Mouse (Mus musculus) intestine, embryonic 14.5 days (tissue): Measurements from ENCODE around the gene 4930432K21Rik. TPM values are rescaled to one million over a fixed set of nuclear protein-coding genes. Genes with fewer than 3 reads are reported as not detected.

ENCODE experiments used
- ATAC-seq: fragments of 200-750 bp; cut with Nextera tagmentation; replicated peaks from 2 replicates; pipeline ENCODE4 v1.8.0; 2017; ENCODE audit warnings: low read depth, moderate number of reproducible peaks, moderate TSS enrichment, moderate library complexity; ENCODE audit not compliant: low FRiP score, low TSS enrichment
- DNase-seq: peaks from one replicate; pipeline ENCODE4 v3.0.0-alpha.2; 2018; ENCODE audit warnings: low spot score
- H3K27ac ChIP-seq: fragments of 300-500 bp; sonication (generic); 2 replicates; pipeline ENCODE4 v1.5.1; 2014; ENCODE audit warnings: low read depth, mild to moderate bottlenecking, control low read depth
- H3K27me3 ChIP-seq: fragments of 300-500 bp; sonication (generic); replicated peaks from 2 replicates; pipeline ENCODE4 v1.6.1; 2014; ENCODE audit warnings: low read length, control low read depth; ENCODE audit not compliant: control insufficient read depth, insufficient read depth
- H3K36me3 ChIP-seq: fragments of 300-500 bp; sonication (generic); 2 replicates; pipeline ENCODE4 v1.6.1; 2014; ENCODE audit warnings: low read length, control low read depth; ENCODE audit not compliant: control insufficient read depth, insufficient read depth
- H3K4me1 ChIP-seq: fragments of 300-500 bp; sonication (generic); replicated peaks from 2 replicates; pipeline ENCODE4 v1.6.1; 2014; ENCODE audit warnings: low read length, control low read depth, mixed read lengths; ENCODE audit not compliant: control insufficient read depth, insufficient read depth
- H3K4me2 ChIP-seq: fragments of 300-500 bp; sonication (generic); 2 replicates; pipeline ENCODE4 v1.6.1; 2014; ENCODE audit warnings: low read length
- H3K4me3 ChIP-seq: fragments of 300-500 bp; sonication (generic); 2 replicates; pipeline ENCODE4 v1.5.1; 2014; ENCODE audit warnings: low read depth, low read length, control low read depth, mixed read lengths
- H3K9ac ChIP-seq: fragments of 300-500 bp; sonication (generic); 2 replicates; pipeline ENCODE4 v1.6.1; 2014; ENCODE audit warnings: mild to moderate bottlenecking, low read length
- H3K9me3 ChIP-seq: fragments of 300-500 bp; sonication (generic); 2 replicates; pipeline ENCODE4 v1.6.1; 2016; ENCODE audit warnings: low read length, control low read depth; ENCODE audit not compliant: control insufficient read depth
- WGBS: fragments of 180-500 bp; shearing (Covaris S2); extraction: QIAGEN DNeasy Blood & Tissue Kit; methylation state at CpG from one replicate; pipeline ENCODE4 v1.1.7; 2014; 5-methylcytosine and 5-hydroxymethylcytosine counted together
- polyA plus RNA-seq: library from polyadenylated mRNA; unstranded; fragments of >200 nt; fragmentation: Nextera tagmentation; extraction: Ambion mirVana; gene quantifications from 2 replicates; pipeline ENCODE4 v1.2.1, GENCODE M21; 2014

Gene 4930432K21Rik
- polyA plus RNA-seq, 1 experiment from 2014 or later: 0.92 TPM

- WGBS: 91% methylated on average over 7 of the region's 7 CpGs
- no peak overlapping the region for H3K9ac ChIP-seq
- ATAC-seq (no peak), DNase-seq (no peak)
- no peaks in the 10 kb centered on the region for H3K27me3 ChIP-seq
- no peak overlapping the region for H3K27ac ChIP-seq
- peaks cover 21% of the 10 kb centered on the region for H3K4me1 ChIP-seq
- no peaks in the 10 kb centered on the region for H3K36me3 ChIP-seq
- no peak overlapping the region for H3K4me2 ChIP-seq
- no peak overlapping the region for H3K4me3 ChIP-seq
- no peaks in the 10 kb centered on the region for H3K9me3 ChIP-seq
These were observed 42.5 kb downstream of the 4930432K21Rik start for GRCm38 (mm10) chr8:84190191-84190867.

GRCm38 (mm10) chr8:84192023-84192422 is 44.2 kb downstream of the 4930432K21Rik start:
- WGBS: 30% methylated on average over 13 of the region's 13 CpGs
- H3K27me3 ChIP-seq: no peaks in the 10 kb centered on the region
- DNase-seq: peak; percentile 83

GRCm38 (mm10) chr8:84192555-84192954 is 44.7 kb downstream of the 4930432K21Rik start:
- H3K9me3 ChIP-seq: no peaks in the 10 kb centered on the region
- peaks cover 19% of the 10 kb centered on the region for H3K4me1 ChIP-seq
- no peaks in the 10 kb centered on the region for H3K27me3 ChIP-seq
- peak overlapping the region; percentile 11; the same call in 1 of the 2 replicates for H3K4me3 ChIP-seq
- H3K4me2 ChIP-seq: peak overlapping the region; percentile 52
- H3K36me3 ChIP-seq: no peaks in the 10 kb centered on the region
- 3% methylated on average over 33 of the region's 33 CpGs for WGBS
- ATAC-seq (peak; percentile 63), DNase-seq (peak; percentile 94)
- H3K27ac ChIP-seq: peak overlapping the region; percentile 92
- peak overlapping the region; percentile 46 for H3K9ac ChIP-seq

More at GRCm38 (mm10) chr8:84192023-84192422, 44.2 kb downstream of the 4930432K21Rik start:
- Histone ChIP-seq H3K9me3 (no peaks in the 10 kb centered on the region), H3K4me1 (peaks cover 21% of the 10 kb centered on the region), H3K9ac (peak overlapping the region; percentile 46), H3K36me3 (no peaks in the 10 kb centered on the region), H3K4me3 (peak overlapping the region; percentile 11; the same call in 1 of the 2 replicates), H3K4me2 (peak overlapping the region; percentile 52), H3K27ac (peak overlapping the region; percentile 92)
- ATAC-seq: peak; percentile 77

GRCm38 (mm10) chr8:84193161-84193560 is 45.3 kb downstream of the 4930432K21Rik start:
- H3K27me3 ChIP-seq: no peaks in the 10 kb centered on the region
- no peak overlapping the region; the same call in 1 of the 2 replicates for H3K9ac ChIP-seq
- H3K4me1 ChIP-seq: peaks cover 25% of the 10 kb centered on the region
- 71% methylated on average over 4 of the region's 4 CpGs for WGBS
- no peak overlapping the region for H3K4me3 ChIP-seq
- DNase-seq (no peak), ATAC-seq (no peak)
- no peaks in the 10 kb centered on the region for H3K36me3 ChIP-seq
- H3K9me3 ChIP-seq: no peaks in the 10 kb centered on the region
- H3K4me2 ChIP-seq: peak overlapping the region; percentile 52; the same call in 1 of the 2 replicates
- H3K27ac ChIP-seq: no peak overlapping the region; the same call in 1 of the 2 replicates

GRCm38 (mm10) chr8:84193566-84193965 is 45.7 kb downstream of the 4930432K21Rik start:
- 79% methylated on average over 5 of the region's 5 CpGs for WGBS
- DNase-seq: no peak
- H3K4me3 ChIP-seq: no peak overlapping the region
- no peaks in the 10 kb centered on the region for H3K36me3 ChIP-seq
- no peak overlapping the region for H3K9ac ChIP-seq
- H3K4me1 ChIP-seq: peaks cover 29% of the 10 kb centered on the region
- no peak overlapping the region for H3K27ac ChIP-seq
- no peaks in the 10 kb centered on the region for H3K9me3 ChIP-seq
- no peak overlapping the region for H3K4me2 ChIP-seq
- ATAC-seq: no peak
- no peaks in the 10 kb centered on the region for H3K27me3 ChIP-seq

- Histone ChIP-seq H3K27me3 (no peaks in the 10 kb centered on the region), H3K4me2 (no peak overlapping the region), H3K4me1 (peaks cover 36% of the 10 kb centered on the region), H3K9me3 (no peaks in the 10 kb centered on the region), H3K9ac (no peak overlapping the region), H3K4me3 (no peak overlapping the region), H3K36me3 (no peaks in the 10 kb centered on the region), H3K27ac (no peak overlapping the region)
- 81% methylated on average over 3 of the region's 3 CpGs for WGBS
- no peak for DNase-seq
- no peak for ATAC-seq
These were observed 46.5 kb downstream of the 4930432K21Rik start for GRCm38 (mm10) chr8:84194224-84194743.

GRCm38 (mm10) chr8:84197141-84197921 is 49.5 kb downstream of the 4930432K21Rik start:
- H3K4me3 ChIP-seq: peak overlapping the region; percentile 44
- H3K9ac ChIP-seq: peak overlapping the region; percentile 63
- peak overlapping the region; percentile 99 for H3K27ac ChIP-seq
- peak; percentile 98 for DNase-seq
- H3K9me3 ChIP-seq: no peaks in the 10 kb centered on the region
- H3K4me2 ChIP-seq: peak overlapping the region; percentile 56
- no peaks in the 10 kb centered on the region for H3K36me3 ChIP-seq
- 2% methylated on average over 43 of the region's 43 CpGs for WGBS
- no peaks in the 10 kb centered on the region for H3K27me3 ChIP-seq
- peaks cover 50% of the 10 kb centered on the region for H3K4me1 ChIP-seq
- peak; percentile 57 for ATAC-seq

GRCm38 (mm10) chr8:84197922-84198774 is 50.3 kb downstream of the 4930432K21Rik start:
- peak overlapping the region; percentile 63 for H3K9ac ChIP-seq
- H3K36me3 ChIP-seq: no peaks in the 10 kb centered on the region
- ATAC-seq: peak; percentile 68
- WGBS: 2% methylated on average over 30 of the region's 30 CpGs
- H3K27me3 ChIP-seq: no peaks in the 10 kb centered on the region
- no peaks in the 10 kb centered on the region for H3K9me3 ChIP-seq
- peak; percentile 92 for DNase-seq
- peak overlapping the region; percentile 99 for H3K27ac ChIP-seq
- H3K4me2 ChIP-seq: peak overlapping the region; percentile 56
- peaks cover 51% of the 10 kb centered on the region for H3K4me1 ChIP-seq
- H3K4me3 ChIP-seq: peak overlapping the region; percentile 44
